Mouse (Mus musculus): ENCODE measurements around the gene Grap.

The Grap gene

DNA sequence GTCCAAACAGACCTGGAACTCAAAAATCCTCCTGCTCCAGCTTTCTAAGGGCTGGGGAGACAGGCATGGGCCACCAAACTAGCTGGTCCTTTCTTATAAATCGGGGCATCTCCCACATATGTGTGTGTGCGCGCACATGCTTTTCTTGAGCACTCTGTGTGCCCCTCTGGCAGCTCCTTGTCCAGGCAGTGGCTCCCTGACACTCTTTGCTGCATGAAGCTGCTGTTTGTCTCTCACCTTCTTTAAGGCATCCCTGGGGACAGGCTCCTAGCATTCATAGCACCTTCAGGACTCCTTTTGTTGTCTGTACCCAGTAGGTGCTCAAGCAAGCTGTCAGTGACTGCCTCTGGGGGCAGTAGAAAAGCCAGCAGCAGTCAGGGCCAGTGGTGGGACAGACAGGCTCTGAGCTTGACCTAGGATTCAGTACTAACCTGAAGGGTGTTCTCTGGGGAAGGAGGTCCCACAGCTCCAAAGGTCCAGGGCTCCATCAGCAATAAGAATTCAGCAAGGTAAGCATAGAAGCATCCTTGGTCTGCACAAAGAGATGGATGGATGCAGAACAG is 5.4 kb downstream of the Grap start:
- no peak for DNase-seq (ENCODE audit: low read depth)

DNA sequence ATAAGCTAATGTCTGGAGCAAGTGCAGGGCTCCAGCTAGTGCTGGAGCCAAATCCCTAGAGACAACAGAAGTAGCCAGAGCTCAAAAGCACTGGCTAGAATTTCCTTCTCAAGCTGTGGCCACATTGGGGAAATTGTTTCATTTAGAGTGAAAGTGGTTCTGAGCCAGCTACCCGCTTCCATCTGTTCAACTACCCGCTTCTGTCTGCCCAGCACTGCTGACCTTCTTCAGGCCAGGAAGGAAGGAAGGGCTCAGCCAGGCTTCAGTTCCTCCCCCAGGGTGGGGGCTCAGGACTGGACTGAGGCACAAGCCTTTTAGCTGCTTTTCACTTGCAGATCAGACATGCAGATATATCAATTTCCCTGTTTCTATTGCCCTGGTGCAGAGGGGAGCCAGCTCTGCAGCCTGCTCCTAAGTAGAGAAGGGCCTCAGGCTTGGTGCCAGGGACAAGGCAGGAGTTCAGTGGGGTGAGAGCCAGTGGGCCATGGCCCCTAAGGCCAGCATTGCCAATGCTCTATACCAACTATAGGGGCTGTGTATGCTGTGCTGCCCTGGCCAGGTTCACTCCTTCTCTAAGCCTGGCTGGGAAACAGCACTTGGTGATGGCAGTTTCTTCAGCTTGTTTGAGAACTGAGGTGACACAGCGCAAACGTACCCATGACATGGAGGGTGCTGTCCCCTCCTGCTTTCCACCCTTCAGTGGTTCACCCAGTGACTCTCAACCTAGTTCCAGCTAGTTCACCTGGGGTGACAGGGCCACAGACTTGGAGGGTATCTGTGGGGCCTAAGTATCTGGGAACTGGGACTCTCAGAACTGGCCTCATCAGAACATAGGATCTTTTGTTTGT is 6.2 kb downstream of the Grap start:
- peak; percentile 49 for DNase-seq (ENCODE audit: low read depth)

GRCm38 (mm10) chr11:61660001-61660400 is 6.9 kb downstream of the Grap start:
- no peak for DNase-seq (ENCODE audit: low read depth)

GRCm38 (mm10) chr11:61660806-61661392 is 7.8 kb downstream of the Grap start:
- DNase-seq (ENCODE audit: low read depth), result no peak

GRCm38 (mm10) chr11:61662189-61662588 is 9.1 kb downstream of the Grap start:
- DNase-seq (ENCODE audit: low read depth), result no peak

DNA sequence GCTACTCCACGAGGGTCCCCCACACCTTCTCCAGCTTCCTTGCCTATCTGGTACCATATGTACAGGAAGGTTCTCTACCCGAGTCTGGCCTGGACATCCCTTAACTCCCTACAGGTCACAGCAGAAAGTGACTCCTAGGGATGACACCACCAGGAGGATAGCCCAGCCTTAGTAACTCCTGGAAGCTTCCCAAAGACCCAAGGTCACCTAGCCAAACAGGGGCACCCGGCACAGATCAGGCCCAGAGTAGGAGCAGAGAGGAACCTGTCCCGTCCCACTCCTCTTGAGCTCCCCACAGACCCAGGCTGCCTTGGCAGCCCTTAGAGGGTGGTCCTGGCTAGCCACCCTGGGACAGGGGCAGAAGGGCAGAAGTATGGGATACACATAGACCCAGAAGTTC is 12.3 kb downstream of the Grap start:
- no peak for DNase-seq (ENCODE audit: low read depth)

GRCm38 (mm10) chr11:61665991-61666799 is 13.1 kb downstream of the Grap start:
- peak; percentile 50 for DNase-seq (ENCODE audit: low read depth)

- no peak for DNase-seq (ENCODE audit: low read depth)
These were observed 14.2 kb downstream of the Grap start for GRCm38 (mm10) chr11:61667248-61667647.

DNA sequence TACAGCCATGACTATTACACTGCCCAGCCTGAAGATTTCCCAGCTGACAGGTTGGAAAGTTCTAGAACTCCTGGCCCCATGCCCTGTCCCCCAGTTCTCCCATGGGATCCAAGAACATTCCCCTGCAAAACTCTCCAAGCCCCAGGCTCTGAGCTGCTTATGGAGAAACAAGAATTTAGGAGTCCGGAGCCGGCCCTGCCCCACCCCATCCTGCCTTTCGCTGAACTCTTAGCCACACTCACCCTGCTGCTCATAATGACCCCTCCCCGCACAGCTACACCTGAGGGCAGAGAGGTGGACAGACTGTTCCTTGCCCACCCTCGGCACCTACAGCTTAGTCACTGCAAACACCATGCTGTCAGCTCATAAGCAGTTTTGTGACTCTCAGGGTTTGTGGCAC is 14.7 kb downstream of the Grap start:
- DNase-seq (ENCODE audit: low read depth), result no peak

- DNase-seq (ENCODE audit: low read depth), result no peak
These were observed 16.7 kb downstream of the Grap start for GRCm38 (mm10) chr11:61669492-61670490.

DNA sequence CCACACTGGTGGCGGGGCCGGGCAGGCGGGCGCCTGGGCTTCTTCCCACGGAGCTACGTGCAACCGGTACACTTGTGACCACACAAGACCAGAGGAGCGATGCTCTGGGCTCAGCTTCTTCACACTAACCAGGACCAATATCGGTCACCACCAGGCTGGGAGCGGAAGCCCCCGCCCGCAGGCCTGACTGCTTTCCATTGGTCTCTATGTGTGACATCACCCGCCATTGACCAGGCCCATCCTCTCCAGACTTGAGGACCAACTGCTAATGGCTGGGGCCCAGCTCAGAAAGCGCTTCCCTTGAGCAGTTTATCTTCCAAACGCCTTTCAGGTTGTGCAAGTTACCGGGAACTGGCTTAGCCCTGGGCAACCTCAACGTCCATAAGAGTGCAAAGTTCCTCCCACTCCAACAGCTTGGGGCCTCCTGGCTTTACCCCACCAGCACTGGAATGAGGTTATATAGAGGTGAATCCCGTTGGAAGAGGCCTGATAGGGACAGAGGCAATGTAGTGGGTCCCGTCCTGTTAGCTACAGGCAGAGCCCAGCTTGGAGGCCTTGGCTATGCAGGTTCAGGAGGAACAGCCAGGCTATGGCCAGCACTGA is 18.8 kb downstream of the Grap start:
- DNase-seq (ENCODE audit: low read depth), result no peak

GRCm38 (mm10) chr11:61673686-61674085 is 20.6 kb downstream of the Grap start:
- DNase-seq (ENCODE audit: low read depth), result no peak

DNA sequence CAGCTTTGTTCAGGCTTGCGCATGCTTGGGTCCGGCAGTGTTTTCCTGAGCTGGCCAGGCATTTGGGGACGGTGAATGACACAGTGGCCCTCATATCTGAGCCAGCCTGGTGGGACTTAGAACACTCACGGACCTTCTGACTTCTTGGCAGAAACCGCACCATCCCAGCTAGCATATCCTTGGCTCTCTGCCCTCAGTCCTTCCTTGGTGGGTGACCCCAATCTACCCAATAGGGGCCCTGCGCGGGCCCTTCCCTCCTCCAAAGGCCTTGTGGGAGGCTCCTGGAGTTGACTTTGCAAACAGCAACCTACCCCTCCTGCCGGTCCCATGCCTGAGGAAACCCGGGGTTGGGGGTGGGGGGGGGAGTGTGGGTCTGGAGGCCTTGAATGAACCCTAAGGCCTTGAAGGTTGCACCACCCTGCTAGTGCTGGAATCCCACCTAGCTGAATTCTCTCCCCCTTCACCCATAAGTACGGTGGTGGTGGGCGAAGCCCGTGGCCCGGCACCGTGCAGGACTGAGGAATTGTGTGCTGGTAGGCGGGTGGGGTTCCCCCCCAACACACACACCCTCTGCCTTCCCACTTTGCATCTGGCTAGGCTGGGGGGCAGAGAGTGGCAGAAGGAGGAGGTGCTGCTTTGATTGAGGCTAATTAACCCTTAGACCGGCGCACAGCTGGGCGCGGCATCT is 21.2 kb downstream of the Grap start:
- DNase-seq (ENCODE audit: low read depth), result no peak

GRCm38 (mm10) chr11:61674839-61675159 is 21.7 kb downstream of the Grap start:
- DNase-seq (ENCODE audit: low read depth), result no peak

- DNase-seq (ENCODE audit: low read depth), result no peak
These were observed 22.3 kb downstream of the Grap start for GRCm38 (mm10) chr11:61675332-61675731.

DNA sequence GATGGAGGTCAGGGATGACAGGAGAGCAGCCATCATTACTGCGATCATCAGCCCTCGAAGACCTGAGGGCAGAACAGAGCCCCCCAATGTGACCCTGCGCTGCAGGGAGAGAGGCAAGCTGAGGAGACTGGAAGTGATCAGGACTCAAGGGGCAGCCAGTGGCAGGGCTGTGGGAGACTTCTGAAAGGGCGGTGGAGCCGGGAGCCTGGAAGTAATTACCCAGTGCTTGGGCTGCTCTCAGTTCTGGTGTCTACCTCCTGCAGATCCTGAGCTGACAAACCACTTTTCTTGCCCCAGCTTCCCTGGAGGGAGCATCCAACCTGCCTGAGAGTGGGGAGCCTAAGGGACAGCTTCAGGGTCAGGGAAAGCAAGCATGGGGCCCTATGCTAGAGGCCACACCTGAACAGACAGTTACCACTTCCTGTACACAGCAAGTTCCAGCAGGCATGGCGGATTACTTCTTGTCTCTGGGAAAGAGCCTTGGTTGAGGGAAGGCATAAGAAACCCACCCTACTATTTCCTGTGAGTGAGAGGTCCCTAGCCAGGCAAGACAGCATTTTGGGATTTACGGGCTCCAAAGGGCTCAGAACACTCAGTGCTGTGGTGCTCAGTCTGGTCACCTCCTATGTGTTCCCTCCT is 23.3 kb downstream of the Grap start:
- DNase-seq (ENCODE audit: low read depth), result no peak

DNA sequence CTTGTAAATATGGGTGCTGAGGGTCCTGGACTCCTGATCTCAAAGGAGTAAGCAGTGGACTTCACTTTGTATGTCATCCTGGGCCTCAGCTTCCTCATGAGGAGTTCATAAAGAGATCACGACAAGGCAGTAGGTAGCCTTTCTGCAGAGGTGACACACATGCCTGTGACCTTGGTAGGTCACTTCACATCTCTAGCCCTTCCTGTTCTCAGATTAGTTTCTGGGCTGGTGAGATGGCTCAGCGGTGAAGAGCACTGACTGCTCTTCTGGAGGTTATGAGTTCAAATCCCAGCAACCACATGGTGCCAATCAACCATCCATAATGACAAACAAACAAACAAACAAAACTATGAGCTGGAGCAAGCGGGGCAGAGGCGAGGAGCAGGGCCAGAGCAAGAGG is 24.6 kb downstream of the Grap start:
- DNase-seq (ENCODE audit: low read depth), result no peak

GRCm38 (mm10) chr11:61679091-61679866 is 26.2 kb downstream of the Grap start:
- DNase-seq (ENCODE audit: low read depth), result no peak
